In genomic region chr7:4670655-4671255, GRCm38 (mm10) we compare ENCODE assay signal across 19 mouse cellular contexts. TPM values are rescaled to one million over a fixed set of nuclear protein-coding genes. Genes with fewer than 3 reads are reported as not detected.
DNase-seq lines count a peak whose midpoint lies in the region; ATAC-seq and TF ChIP-seq lines count a peak whose summit lies in the region.
"Had no signal": no experiment of that assay in that cellular context is flagged by ENCODE, and none has a peak within 500 bp of the region (broad histone marks: within the 10 kb centered on the region; RNA-seq: fewer than 3 reads in every experiment).

No protein-coding gene starts in this region.

- peak; percentile 99 for ATAC-seq in liver, embryonic 11.5 days (replicated peaks; ENCODE audit: low FRiP score)
- ATAC-seq in megakaryocyte-erythroid progenitor cell, adult 5-6 weeks (replicated peaks; ENCODE audit: low FRiP score, low TSS enrichment, poor library complexity, severe bottlenecking): peak; percentile 96
- no peak for ATAC-seq in midbrain, postnatal 0 days (ENCODE audit: low FRiP score)
- ATAC-seq: forebrain, embryonic 16.5 days had no signal

- no peak for TF ChIP-seq CTCF in midbrain, postnatal 0 days (IDR thresholded peaks at IDR 0.05)

- WGBS in heart, embryonic 10.5 days: 80% methylated on average over 8 of the region's 8 CpGs
- 51% methylated on average over 8 of the region's 8 CpGs for WGBS in liver, embryonic 11.5 days
- 95% methylated on average over 8 of the region's 8 CpGs for WGBS in midbrain, postnatal 0 days

- H3K36me3 ChIP-seq in heart, embryonic 10.5 days: peaks cover 81% of the 10 kb centered on the region
- H3K36me3 ChIP-seq in liver, embryonic 11.5 days (ENCODE audit: control insufficient read depth, insufficient read depth, low read length): peaks cover 35% of the 10 kb centered on the region
- H3K36me3 ChIP-seq in midbrain, postnatal 0 days (ENCODE audit: insufficient read depth, low read length): peaks cover 44% of the 10 kb centered on the region

- H3K9ac ChIP-seq in liver, embryonic 11.5 days (ENCODE audit: low read depth, low read length): 0 out of 2 replicates have a peak overlapping the region, but pooled peaks have one; percentile 53
- H3K9ac ChIP-seq in midbrain, postnatal 0 days (replicated peaks; ENCODE audit: low read length, poor library complexity, severe bottlenecking): no peak overlapping the region

- no peak overlapping the region for H3K4me3 ChIP-seq in heart, embryonic 10.5 days
- no peak overlapping the region for H3K4me3 ChIP-seq in liver, embryonic 11.5 days (ENCODE audit: low read depth, low read length)
- H3K4me3 ChIP-seq in midbrain, postnatal 0 days (ENCODE audit: low read depth, low read length): no peak overlapping the region
- H3K4me3 ChIP-seq: neural tube, embryonic 13.5 days had no signal

- H3K9me3 ChIP-seq in heart, embryonic 10.5 days: no peaks in the 10 kb centered on the region
- no peaks in the 10 kb centered on the region for H3K9me3 ChIP-seq in liver, embryonic 11.5 days (ENCODE audit: control insufficient read depth, low read length)
- no peaks in the 10 kb centered on the region for H3K9me3 ChIP-seq in midbrain, postnatal 0 days (ENCODE audit: low read length)
- H3K9me3 ChIP-seq: neural tube, embryonic 13.5 days had no signal

- peak overlapping the region; percentile 42 for H3K4me2 ChIP-seq in liver, embryonic 11.5 days
- no peak overlapping the region for H3K4me2 ChIP-seq in midbrain, postnatal 0 days (ENCODE audit: low read depth, low read length, poor library complexity, severe bottlenecking)
- H3K4me2 ChIP-seq: neural tube, embryonic 13.5 days had no signal

- peak overlapping the region; percentile 17; the same call in 1 of the 2 replicates for H3K27ac ChIP-seq in heart, embryonic 10.5 days
- peak overlapping the region; percentile 77 for H3K27ac ChIP-seq in liver, embryonic 11.5 days (ENCODE audit: low read depth, low read length)
- no peak overlapping the region for H3K27ac ChIP-seq in midbrain, postnatal 0 days (ENCODE audit: low read depth, low read length)

- DNase-seq in heart, embryonic 10.5 days (ENCODE audit: low spot score): no peak
- no peak for DNase-seq in heart, adult 9 months (ENCODE audit: low spot score in 2 of 2)
- DNase-seq in testis, postnatal 14 days (ENCODE audit: low spot score): peak; percentile 46
- no peak for DNase-seq in testis, postnatal 10 days (ENCODE audit: low spot score)
- no peak for DNase-seq in liver, embryonic 11.5 days (ENCODE audit: low spot score)
- DNase-seq in midbrain, postnatal 0 days (ENCODE audit: low spot score): no peak
- DNase-seq in cerebellum, postnatal 14 days: no peak
- DNase-seq: adrenal gland, postnatal 25 days; cerebellum, adult 9-11 months; kidney, adult 11 months; kidney, postnatal 36 days; layer of hippocampus, adult 9-11 months; lung, postnatal 10 days; thymus, adult 2 months had no signal

- no peaks in the 10 kb centered on the region for H3K4me1 ChIP-seq in heart, embryonic 10.5 days
- H3K4me1 ChIP-seq in liver, embryonic 11.5 days (replicated peaks; ENCODE audit: control insufficient read depth, insufficient read depth, low read length): peaks cover 21% of the 10 kb centered on the region
- no peaks in the 10 kb centered on the region for H3K4me1 ChIP-seq in midbrain, postnatal 0 days (ENCODE audit: insufficient read depth, low read length)

- no peaks in the 10 kb centered on the region for H3K27me3 ChIP-seq in heart, embryonic 10.5 days (ENCODE audit: insufficient read depth, poor library complexity, severe bottlenecking)
- no peaks in the 10 kb centered on the region for H3K27me3 ChIP-seq in liver, embryonic 11.5 days (replicated peaks; ENCODE audit: control insufficient read depth, insufficient read depth, low read length)
- no peaks in the 10 kb centered on the region for H3K27me3 ChIP-seq in midbrain, postnatal 0 days (ENCODE audit: insufficient read depth, low read length)
- H3K27me3 ChIP-seq: neural tube, embryonic 13.5 days had no signal

RNA-seq across cellular contexts. Expression of gene Ppp6r1, which starts 11.9 kb away (rescaled TPM):
- polyA plus RNA-seq in heart, embryonic 10.5 days (2016; fragmentation: Nextera tagmentation; extraction: Ambion mirVana): 8.7 and 16.0 TPM in 2 replicates
- 5.6 and 6.6 TPM in 2 replicates for polyA plus RNA-seq in liver, embryonic 11.5 days (2014; fragmentation: Nextera tagmentation; extraction: Ambion mirVana)
- 81.4 and 118 TPM in 2 replicates for total RNA-seq in megakaryocyte-erythroid progenitor cell, adult 5-6 weeks (2014; fragmentation: Nextera tagmentation)
- total RNA-seq in megakaryocyte-erythroid progenitor cell, adult 5-6 weeks (2017): 82.5 and 90.9 TPM in 2 replicates
- 103 and 131 TPM in 2 replicates for total RNA-seq in midbrain, postnatal 0 days (2014; rRNA removed)
- polyA plus RNA-seq in midbrain, postnatal 0 days (2015; fragmentation: Nextera tagmentation; extraction: Ambion mirVana): 7.7 and 10.1 TPM in 2 replicates

RNA-seq across cellular contexts. Expression of gene Hspbp1, which starts 14.1 kb away (rescaled TPM):
- 105 and 118 TPM in 2 replicates for polyA plus RNA-seq in heart, embryonic 10.5 days (2016; fragmentation: Nextera tagmentation; extraction: Ambion mirVana)
- polyA plus RNA-seq in liver, embryonic 11.5 days (2014; fragmentation: Nextera tagmentation; extraction: Ambion mirVana): 132 and 137 TPM in 2 replicates
- 69.0 and 77.0 TPM in 2 replicates for total RNA-seq in megakaryocyte-erythroid progenitor cell, adult 5-6 weeks (2014; fragmentation: Nextera tagmentation)
- 44.9 and 47.4 TPM in 2 replicates for total RNA-seq in megakaryocyte-erythroid progenitor cell, adult 5-6 weeks (2017)
- total RNA-seq in midbrain, postnatal 0 days (2014; rRNA removed): 247 TPM in 2 replicates
- polyA plus RNA-seq in midbrain, postnatal 0 days (2015; fragmentation: Nextera tagmentation; extraction: Ambion mirVana): 193 and 199 TPM in 2 replicates

RNA-seq across cellular contexts. Expression of gene Brsk1, which starts 19.6 kb away (rescaled TPM):
- 0.89 and 1.0 TPM in 2 replicates for polyA plus RNA-seq in heart, embryonic 10.5 days (2016; fragmentation: Nextera tagmentation; extraction: Ambion mirVana)
- 0.66 and 1.0 TPM in 2 replicates for polyA plus RNA-seq in liver, embryonic 11.5 days (2014; fragmentation: Nextera tagmentation; extraction: Ambion mirVana)
- not detected in 2 replicates for total RNA-seq in megakaryocyte-erythroid progenitor cell, adult 5-6 weeks (2014; fragmentation: Nextera tagmentation)
- not detected in 2 replicates for total RNA-seq in megakaryocyte-erythroid progenitor cell, adult 5-6 weeks (2017)
- 202 and 226 TPM in 2 replicates for total RNA-seq in midbrain, postnatal 0 days (2014; rRNA removed)
- polyA plus RNA-seq in midbrain, postnatal 0 days (2015; fragmentation: Nextera tagmentation; extraction: Ambion mirVana): 6.9 and 7.2 TPM in 2 replicates
- total RNA-seq: monocyte, adult 5-6 weeks had no signal

RNA-seq across cellular contexts. Expression of gene Tmem86b, which starts 39.5 kb away (rescaled TPM):
- polyA plus RNA-seq in heart, embryonic 10.5 days (2016; fragmentation: Nextera tagmentation; extraction: Ambion mirVana): 2.8 and 4.4 TPM in 2 replicates
- polyA plus RNA-seq in liver, embryonic 11.5 days (2014; fragmentation: Nextera tagmentation; extraction: Ambion mirVana): 12.9 and 18.0 TPM in 2 replicates
- 17.6 and 19.4 TPM in 2 replicates for total RNA-seq in megakaryocyte-erythroid progenitor cell, adult 5-6 weeks (2014; fragmentation: Nextera tagmentation)
- total RNA-seq in megakaryocyte-erythroid progenitor cell, adult 5-6 weeks (2017): 7.7 and 15.6 TPM in 2 replicates
- total RNA-seq in midbrain, postnatal 0 days (2014; rRNA removed): 12.4 and 17.4 TPM in 2 replicates
- 0.76 and 1.00 TPM in 2 replicates for polyA plus RNA-seq in midbrain, postnatal 0 days (2015; fragmentation: Nextera tagmentation; extraction: Ambion mirVana)

RNA-seq across cellular contexts. Expression of gene Tmem150b, which starts 54.3 kb away (rescaled TPM):
- not detected in 2 replicates for polyA plus RNA-seq in heart, embryonic 10.5 days (2016; fragmentation: Nextera tagmentation; extraction: Ambion mirVana)
- polyA plus RNA-seq in liver, embryonic 11.5 days (2014; fragmentation: Nextera tagmentation; extraction: Ambion mirVana): 0.16 TPM in 1 of 2 replicates, not detected in the other
- total RNA-seq in megakaryocyte-erythroid progenitor cell, adult 5-6 weeks (2014; fragmentation: Nextera tagmentation): not detected in 2 replicates
- 0.33 and 1.1 TPM in 2 replicates for total RNA-seq in megakaryocyte-erythroid progenitor cell, adult 5-6 weeks (2017)
- not detected in 2 replicates for total RNA-seq in midbrain, postnatal 0 days (2014; rRNA removed)
- polyA plus RNA-seq in midbrain, postnatal 0 days (2015; fragmentation: Nextera tagmentation; extraction: Ambion mirVana): 0.23 TPM in 1 of 2 replicates, not detected in the other
- polyA plus RNA-seq: heart, postnatal 0 days had no signal
